Mouse (Mus musculus) R1 (cell line): ENCODE data around the gene Zfp609.

Source experiments
- DNase-seq: peaks from one replicate; pipeline ENCODE4 v3.0.0-alpha.2; 2018; ENCODE audit warnings: low read depth, low spot score

Zfp609 gene

DNA sequence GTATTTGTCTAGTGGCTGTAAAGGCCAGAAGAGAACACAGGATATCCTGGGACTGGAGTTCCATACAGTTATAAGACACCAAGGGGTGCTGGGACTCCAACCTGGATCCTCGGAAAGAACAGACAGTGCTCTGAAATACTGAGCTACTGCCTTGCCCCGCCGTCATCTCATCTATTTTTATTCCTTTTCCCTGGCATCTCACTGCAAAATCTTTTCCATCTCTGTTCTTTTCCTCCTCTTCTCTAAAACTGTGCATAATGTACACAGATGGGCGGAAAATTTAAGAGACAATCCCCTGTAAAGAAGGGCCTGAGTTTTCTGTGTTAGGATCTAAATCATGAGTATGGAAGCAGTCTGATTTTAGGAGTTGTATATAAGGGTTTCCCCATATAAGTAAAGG lies 64.6 kb downstream of the Zfp609 start:
- DNase-seq, result no peak

DNA sequence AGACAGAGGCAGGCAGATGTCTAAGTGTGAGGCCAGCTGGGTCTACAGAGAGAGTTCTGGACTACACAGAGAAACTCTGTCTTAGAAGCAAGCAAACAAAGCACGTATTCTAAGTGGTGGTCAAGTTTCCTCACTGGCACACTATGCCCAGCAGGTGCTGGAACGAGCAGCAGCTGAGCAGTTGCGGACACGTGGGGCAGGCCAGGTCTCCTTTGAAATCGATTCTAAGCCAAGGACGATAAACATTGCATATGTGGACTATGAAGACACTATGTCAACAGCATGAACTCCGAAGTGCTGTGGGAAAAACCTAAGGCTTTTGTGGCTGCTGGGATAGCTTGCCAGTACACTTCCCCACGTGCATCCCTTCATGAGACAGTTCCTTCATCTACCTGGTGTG lies 67.4 kb downstream of the Zfp609 start:
- no peak for DNase-seq

DNA sequence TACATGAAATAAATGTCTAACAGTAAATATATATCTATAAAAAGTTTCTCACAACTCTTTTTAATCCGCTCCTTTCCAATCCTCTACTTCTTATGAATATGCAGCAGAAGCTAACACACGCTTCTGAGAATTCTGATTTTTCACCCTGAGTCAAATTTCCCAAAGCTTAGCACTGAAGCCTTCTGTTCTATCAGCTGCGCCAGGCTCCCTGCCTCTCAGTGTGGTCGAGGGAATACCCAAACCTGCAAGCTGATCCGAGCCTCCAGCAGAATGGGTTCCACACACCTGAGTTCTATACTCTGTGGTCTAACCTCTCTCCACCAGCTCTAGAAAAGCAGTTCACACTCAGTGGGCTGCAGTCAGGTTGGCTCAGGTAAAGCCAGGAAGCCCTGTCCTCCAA lies 68.1 kb downstream of the Zfp609 start:
- no peak for DNase-seq

DNA sequence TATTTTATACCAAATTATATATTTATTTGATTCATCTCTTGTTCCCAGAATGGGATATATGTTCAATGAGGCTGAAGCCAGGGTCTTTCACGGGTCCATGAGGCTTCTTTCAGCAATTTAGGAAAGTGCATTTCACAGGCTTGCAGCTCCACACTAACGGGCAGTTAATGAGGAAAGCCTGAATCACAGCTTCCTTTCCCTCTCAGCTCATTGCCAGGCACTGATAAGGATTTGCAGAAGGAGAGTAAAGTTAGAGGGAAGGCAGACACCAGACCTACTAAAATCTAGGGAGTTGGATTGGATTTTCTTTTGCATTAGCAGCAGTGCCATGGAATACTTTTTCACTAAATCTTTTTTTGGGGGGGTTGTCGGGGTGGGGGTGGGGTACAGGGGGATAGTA lies 69.5 kb downstream of the Zfp609 start:
- no peak for DNase-seq

DNA sequence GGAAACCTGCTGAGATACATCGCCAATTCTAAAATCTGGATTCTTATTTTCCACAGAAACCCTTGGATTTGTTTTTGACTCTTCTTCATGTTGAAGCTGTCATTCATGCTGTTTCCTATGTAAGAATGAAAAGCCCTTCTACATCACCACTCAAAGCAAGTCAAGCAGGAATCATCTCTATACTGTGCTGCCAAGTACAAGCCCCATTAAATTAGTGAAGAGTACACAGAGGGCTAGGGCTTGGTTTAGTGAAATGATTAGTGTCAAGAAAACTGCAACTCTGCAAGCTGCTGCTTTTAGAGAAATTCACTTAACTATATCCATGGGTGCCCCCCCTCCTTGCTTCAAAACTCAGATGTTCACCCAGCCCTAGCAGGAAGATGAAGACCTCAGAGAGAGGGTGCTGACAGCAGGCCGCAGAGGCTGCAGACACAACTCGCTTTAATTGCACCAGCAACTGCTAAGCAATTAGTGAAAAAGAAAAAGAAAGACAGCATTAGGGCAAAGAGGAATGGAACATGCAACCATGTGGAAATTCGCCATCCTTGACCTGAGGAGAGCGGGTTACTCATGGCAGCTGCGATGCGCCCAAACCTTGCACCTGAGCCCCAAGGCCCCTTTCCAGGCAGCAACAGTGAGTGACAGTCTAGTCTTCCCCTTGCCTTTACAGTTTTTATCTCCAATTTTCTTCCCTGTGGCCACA lies 71.5 kb downstream of the Zfp609 start:
- no peak for DNase-seq

DNA sequence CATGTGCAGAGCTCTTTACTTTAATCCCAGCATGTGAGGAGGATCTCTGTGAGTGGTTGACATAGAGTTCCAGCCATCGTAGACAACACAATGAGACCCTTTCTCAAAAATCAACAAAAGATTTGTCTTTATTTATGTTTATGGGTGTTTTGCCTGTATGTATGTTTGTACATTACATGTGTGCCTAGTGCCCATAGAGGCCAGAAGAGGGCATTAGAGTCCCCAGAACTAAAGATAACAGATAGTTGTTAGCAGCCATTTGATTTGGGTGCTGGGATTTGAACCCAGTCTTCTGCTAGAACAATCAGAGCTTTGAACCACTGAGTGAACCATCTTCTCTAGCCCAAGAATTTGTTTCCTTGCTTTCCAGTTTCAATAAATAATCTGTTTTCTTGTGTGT lies 72.2 kb downstream of the Zfp609 start:
- no peak for DNase-seq

DNA sequence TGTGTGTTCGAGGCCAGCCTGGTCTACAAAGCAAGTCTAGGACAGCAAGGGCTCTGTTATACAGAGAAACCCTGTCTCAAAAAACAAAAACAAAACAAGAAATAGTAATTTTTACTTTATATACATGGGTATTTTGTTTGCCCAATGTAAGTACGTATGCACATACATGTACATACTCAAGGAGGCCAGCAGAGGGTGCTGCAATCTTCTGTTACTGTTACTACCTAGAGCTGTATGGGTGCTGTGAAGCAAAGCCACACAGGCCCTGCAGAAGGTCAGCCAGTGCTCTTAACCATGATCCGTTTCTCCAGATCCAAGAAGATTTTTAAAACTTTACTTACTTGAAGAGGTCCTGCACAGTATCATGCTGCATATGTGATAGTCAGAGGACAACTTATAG lies 74.7 kb downstream of the Zfp609 start:
- peak; percentile 72 for DNase-seq

DNA sequence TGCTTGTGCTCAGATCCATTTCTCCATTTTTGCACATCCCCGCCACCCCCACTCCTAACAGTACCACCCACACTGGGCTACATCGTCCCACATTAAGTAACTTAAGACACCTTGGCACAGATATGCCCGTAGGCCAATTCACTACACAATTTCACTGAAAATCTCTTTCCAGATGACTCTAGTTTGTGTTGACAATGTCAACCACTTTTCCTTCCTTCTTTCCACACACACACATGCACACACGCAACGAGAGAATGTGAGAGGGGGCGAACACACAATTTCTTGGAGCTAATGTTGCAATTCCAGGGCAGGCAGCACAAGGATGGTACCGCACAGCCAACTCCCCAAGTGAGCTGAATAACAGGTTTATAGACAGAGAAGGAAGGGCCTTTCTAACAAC lies 75.5 kb downstream of the Zfp609 start:
- DNase-seq, result no peak

DNA sequence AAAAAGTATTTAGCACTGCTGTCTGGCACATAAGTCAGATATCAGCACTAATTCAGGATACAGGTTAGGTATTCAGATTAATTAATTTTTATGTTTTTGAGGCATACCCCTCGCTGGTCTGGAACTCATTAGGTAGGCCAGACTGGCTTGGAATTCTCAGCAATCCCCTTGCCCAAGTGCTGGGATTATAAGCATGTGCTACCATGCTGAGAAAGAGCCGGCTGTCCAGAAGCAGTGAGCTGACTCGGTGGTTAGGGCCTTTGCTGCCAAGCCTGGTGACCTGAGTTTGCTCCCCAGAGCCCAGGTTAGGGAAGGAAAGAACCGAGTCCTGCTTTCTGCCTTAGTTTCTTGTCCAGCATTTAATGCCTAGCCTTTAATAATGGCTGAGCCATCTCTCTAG lies 79.3 kb downstream of the Zfp609 start:
- DNase-seq, result no peak

DNA sequence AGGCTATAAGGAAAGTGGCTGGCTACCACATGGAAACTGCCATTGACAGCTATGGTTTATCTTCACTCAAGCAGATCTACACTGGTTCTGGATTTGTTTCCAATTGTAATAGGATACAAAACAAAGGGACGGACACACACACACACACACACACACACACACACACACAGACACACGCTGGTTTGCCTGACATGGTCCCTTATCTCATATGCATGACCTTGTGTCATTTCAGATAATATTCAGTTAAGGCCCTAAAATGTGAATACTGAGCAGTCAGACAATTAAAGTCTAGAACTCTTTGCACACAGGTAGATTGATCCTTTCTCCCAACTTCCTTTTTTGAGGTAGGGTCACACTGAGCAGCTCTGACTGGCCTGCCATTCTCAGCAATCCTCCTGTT lies 80.9 kb downstream of the Zfp609 start:
- no peak for DNase-seq

DNA sequence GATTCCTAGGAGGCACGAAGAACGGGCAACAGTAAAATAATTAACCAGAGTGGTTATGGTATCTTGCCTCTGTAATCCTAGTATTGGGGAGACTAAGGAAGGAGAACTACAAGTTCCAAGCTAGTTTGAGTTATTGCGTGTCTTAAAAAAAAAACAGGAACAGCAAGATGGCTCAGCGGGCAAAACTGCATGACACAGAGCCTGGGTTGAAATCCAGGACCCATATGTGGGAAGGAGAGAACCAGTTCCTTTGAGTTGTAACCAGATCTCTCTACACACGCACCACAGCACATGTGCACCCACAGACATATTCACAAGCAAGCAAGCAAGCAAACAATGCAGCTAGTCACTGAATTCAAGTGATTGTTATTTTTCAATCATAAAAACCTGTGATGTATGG lies 81.9 kb downstream of the Zfp609 start:
- no peak for DNase-seq

DNA sequence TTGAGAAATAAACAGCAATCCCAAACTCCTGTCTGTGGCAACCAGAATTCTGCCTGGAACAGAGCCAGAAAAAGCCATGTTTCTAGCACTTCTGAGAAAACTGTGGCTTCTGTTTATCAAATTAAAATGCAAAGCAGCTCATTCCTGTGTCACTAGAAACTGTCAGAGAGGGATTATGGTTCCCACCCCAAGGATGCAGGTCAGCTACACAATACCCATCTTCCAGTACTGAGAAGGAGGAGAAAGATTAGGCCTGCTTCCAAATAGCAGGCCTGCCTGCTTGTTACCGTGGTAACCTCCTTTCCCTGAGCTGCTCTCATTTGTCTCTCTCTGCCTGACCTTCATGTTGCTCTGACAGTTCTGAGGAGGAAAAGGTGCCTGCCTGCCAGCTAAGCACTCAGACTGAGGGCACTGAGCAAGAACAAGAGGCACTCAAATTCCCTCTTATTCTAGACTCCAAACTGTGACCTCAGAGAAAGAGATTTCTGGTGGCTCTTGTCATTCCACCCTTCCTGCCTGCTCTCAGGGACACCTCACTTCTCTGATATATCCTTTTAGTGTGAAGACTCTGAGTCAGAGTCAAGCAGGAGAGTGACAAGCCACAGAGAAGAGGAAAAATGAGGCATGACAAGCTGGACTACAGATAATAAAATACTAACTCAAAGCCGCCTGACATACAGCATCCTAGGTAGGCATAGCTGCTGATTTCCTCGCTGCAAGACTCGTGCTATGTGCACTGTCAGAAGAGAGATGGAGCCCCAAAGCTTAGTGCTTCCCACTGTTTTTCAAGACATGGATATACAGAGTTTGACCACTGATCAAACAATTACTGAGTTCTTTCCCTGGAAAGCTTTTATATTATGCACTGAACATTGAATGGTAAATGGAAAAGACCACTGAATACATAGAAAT lies 82.9 kb downstream of the Zfp609 start:
- peak; percentile 13 for DNase-seq

DNA sequence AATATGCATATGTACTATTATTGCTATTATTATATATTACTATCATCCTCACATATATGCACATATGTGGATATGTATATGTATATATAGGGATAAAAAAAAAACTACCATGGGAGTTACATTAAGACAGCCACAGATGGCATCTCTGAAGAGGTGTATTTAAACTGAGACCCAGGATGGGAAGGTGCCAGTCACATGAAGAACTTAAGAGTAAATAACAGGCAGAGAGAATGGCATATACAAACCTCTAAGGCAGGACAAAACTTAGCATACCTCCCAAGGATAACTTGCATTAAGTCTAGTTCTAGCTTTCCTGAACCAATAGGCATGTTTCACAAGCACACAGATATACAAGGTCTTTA lies 83.6 kb downstream of the Zfp609 start:
- no peak for DNase-seq

DNA sequence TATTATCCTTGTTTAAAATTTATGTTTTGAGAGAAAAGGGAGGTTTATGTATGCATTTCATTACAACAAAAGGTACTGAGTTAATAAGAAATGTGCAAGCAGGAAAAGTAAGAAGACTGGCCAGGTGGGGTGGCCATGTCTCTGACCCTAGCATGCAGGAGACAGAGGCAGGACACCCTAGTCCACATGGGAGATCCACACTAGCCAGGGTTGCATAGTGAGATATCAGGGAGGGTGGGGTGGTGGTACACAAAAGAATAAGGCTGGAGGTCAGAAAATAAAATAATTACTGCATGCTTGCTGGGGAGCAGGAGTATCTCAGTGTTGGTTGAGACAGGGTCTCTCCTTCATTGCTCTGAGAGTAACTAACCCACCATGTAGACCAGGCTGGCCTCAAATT lies 84.0 kb downstream of the Zfp609 start:
- DNase-seq, result no peak

DNA sequence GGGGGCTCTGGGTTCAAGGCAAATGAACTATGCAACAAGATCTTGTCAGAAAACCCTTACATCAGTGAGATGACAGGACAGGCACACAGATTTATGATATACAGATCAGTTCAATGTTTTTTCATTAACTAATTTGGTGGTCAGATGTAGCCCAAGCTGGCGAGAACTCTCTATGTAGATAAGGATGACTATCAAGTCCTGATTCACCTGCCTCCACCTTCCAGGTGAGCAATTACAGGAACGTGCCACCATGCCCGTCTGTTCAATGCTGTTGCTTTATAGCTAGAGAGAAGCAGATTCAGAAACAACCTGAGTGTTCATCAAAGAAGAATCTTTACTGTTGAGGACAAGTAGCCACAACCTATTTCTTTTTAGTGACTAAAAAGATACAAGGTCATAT lies 84.6 kb downstream of the Zfp609 start:
- no peak for DNase-seq

DNA sequence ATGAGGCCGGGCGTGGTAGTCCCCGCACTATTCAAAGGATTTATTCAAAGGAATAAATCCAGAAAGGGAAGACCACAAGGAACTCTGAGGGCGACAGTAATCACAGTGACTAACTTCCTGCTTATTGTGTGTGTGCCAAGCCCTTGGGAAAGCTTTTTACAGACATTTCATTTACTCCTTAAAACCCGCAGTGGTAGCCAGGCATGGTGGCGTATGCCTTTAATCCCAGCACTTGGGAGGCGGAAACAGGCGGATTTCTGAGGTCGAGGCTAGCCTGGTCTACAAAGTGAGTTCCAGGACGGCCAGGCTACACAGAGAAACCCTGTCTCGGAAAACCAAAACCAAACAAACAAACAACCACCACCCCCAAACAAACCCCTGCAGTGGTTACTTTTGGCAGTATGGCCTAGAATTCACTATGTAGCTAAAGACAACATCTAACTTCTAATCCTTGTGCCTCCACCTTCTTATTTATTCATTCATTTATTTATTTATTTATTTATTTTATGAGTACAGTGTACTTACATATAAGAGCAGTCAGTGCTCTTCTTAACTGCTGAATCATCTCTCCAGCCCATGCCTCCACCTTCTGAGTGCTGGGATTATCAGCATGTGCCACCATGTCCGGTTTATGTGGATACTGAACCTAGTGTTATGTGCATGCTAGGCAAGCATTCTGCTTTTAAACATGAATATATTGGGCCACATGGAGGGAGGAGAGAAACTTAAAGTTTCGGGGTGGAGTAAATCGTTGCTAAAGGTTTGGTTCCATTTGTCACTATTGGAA lies 86.1 kb downstream of the Zfp609 start:
- DNase-seq, result peak; percentile 29

DNA sequence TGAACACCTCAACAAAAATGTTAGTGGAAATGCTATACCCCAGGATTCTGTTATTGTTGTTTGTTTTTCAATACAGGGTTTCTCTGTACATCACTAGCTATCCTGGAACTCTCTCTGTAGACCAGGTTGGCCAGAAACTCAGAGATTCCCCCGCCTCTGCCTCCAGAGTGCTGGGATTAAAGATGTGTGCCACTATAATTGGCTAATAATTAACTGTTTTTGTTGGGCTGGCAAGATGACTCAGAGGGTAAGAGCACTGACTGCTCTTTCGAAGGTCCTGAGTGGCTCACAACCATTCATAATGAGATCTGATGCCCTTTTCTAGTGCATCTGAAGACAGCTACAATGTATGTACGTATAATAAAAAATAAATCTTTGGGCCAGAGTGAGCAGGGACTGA lies 92.4 kb downstream of the Zfp609 start:
- DNase-seq, result no peak

DNA sequence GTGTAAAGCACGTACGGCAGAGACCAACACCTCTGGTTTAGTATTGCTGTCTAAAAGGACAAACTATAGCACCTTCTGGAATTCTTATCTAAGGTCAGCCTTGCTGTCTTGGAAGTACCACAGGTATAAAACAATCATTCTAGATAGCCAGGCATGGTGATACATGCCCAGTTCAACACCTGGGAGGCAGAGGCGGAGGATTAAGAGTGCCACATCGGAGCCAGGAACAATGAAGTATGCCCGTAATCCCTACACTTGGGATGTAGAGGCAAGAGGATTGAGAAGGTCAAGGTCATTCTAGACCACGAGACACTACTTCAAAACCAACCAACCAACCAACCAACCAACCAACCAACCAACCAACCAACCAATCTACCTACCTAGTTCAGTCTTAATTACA lies 98.8 kb downstream of the Zfp609 start:
- DNase-seq, result no peak

DNA sequence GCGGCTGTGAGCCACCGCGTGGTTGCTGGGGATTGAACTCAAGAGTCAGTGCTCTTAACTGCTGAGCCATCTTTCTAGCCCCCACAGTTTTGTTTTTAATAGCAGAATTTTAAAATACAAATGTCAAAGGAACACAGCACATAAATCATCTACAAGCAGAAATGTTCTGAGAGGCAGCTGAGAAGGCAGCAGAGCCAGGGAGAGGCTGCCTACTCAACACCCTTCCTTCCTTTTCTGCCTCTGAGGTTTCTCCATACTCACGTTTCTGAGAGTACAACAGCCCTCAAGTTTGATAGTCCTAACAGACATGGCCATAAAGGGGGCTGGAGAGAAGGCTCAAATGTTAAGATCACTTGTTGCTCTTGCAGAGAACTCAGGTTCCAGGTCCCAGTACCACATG lies 99.9 kb downstream of the Zfp609 start:
- no peak for DNase-seq

DNA sequence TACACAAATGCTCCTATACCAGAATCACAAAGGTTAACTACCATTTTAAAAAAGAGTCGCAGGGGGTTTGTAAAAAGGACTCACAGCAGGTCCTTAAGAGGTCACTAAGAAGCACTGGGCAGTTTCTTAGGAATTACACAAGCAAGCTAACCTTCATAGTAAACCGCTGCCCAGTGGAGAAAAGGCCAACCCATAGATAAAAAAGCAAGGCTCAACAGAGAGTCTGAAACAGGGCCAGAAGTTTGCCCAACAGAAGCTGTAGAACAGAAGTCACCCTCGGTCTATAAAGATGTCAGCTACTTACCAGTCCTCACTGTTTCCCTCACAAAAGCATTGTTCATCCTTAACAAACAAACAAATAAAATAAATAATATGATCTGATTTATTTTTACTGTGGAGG lies 100.9 kb downstream of the Zfp609 start:
- no peak for DNase-seq

DNA sequence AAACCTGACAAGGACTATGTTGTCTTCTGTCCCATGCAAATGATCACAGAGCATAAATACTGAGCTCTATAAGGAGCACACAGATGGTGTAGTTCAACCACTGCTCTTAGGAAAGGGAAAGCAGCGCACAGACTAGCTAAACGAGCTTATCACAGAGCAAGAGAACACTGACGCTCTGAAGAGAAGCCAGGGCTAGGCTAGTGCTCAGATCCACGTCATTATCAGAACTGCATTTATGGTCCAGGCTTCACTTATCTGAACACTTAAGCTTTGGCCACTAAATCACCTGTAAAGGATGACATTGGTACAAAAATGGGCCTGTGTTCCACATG lies 102.1 kb downstream of the Zfp609 start:
- DNase-seq, result no peak

DNA sequence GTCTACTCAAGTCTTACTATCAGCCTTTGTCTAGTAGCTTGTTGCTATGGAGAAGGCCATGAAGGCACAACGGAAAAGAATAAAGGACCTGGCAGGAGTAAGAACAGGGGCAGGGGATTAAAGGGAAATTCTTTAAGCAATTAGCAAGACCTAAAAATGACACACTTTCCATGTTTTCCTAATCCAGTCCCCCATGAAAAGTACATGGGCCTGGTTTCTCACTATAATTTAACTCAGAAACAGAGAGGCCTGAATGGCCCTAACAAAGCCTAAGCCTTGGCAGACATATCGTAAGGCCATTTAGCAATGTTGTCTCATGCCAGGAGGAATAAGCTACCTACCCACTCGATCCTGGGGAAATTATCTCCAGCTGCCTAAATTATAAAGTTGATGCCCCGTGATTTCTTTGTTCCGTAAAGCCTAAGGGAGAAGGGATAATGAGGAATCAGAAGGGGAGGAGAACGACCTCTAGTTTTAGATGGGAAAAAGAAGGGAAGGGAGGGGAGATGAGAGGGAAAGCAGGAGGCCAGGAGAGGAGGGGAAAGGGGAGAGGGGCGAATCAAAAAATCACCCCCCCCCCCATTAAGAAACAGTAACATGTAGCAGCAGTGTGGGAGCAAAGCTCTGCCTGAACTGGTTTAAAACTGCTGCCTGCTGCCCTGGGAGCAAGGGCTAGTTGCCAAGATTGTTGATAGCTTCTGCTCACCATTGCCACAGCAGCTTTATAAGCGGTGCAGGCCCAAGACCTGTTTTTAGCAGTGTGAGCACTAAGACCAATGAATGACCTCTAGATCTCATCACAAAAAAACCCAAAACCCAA lies 102.7 kb downstream of the Zfp609 start:
- no peak for DNase-seq
